Mouse (Mus musculus) ES-E14 (cell line): ENCODE data around the gene Ankrd36.

ENCODE experiments used
- HCFC1 ChIP-seq: IDR thresholded peaks from 2 replicates; pipeline ENCODE4 v1.6.1; 2012; ENCODE audit warnings: low read length, inconsistent platforms, borderline replicate concordance; ENCODE audit not compliant: insufficient read depth
- MAFK ChIP-seq: IDR thresholded peaks from 2 replicates; pipeline ENCODE4 v1.6.1; 2014; ENCODE audit warnings: mild to moderate bottlenecking, low read depth, low read length, inconsistent platforms; ENCODE audit not compliant: insufficient read depth

DNA sequence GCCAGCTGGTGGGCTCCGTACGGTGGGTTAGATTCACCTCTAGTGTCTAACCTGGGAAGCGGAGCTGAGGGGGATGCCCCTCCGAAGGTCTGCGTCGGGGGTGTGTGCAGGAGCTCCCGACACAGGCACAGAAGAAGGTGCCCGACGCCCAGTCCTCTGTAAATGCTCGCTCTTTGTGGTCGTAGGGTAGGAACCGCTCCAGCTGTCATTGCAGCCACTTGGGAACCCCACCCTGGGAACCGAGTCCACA, 48.3 kb upstream of the Ankrd36 start:
- no peak for TF ChIP-seq MAFK
- no peak for TF ChIP-seq HCFC1
